Mouse (Mus musculus) forebrain, embryonic 11.5 days (tissue): ENCODE measurements at regions not wholly inside any gene's neighbourhood (a gene's known extent, or its start where the extent isn't known, plus 50 kb on each side); places are given as distances from the start of the nearest gene placed in this dataset.

Experiments used
- ATAC-seq: fragments of 200-750 bp; cut with Nextera tagmentation; replicated peaks from 2 replicates; pipeline ENCODE4 v1.8.0; 2017; ENCODE audit warnings: moderate TSS enrichment; ENCODE audit not compliant: low FRiP score
- DNase-seq: peaks from one replicate; pipeline ENCODE4 v3.0.0-alpha.2; 2017; ENCODE audit warnings: low spot score
- H3K27ac ChIP-seq: fragments of 300-500 bp; sonication (generic); 2 replicates; pipeline ENCODE4 v1.5.1; 2014; ENCODE audit warnings: low read depth, low read length
- H3K27me3 ChIP-seq: fragments of 300-500 bp; sonication (generic); 2 replicates; pipeline ENCODE4 v1.6.1; 2014; ENCODE audit warnings: mild to moderate bottlenecking, low read length, mixed read lengths; ENCODE audit not compliant: control insufficient read depth, insufficient read depth
- H3K36me3 ChIP-seq: fragments of 300-500 bp; sonication (generic); 2 replicates; pipeline ENCODE4 v1.6.1; 2014; ENCODE audit warnings: mild to moderate bottlenecking, low read length, moderate library complexity, mixed read lengths; ENCODE audit not compliant: control insufficient read depth, insufficient read depth
- H3K4me1 ChIP-seq: fragments of 300-500 bp; sonication (generic); replicated peaks from 2 replicates; pipeline ENCODE4 v1.6.1; 2014; ENCODE audit warnings: low read length, mixed read lengths; ENCODE audit not compliant: control insufficient read depth, insufficient read depth
- H3K4me2 ChIP-seq: fragments of 300-500 bp; sonication (generic); 2 replicates; pipeline ENCODE4 v1.6.1; 2014; ENCODE audit warnings: low read depth, mild to moderate bottlenecking, low read length, moderate library complexity, mixed read lengths; ENCODE audit not compliant: severe bottlenecking
- H3K4me3 ChIP-seq: fragments of 300-500 bp; sonication (generic); 2 replicates; pipeline ENCODE4 v1.5.1; 2014; ENCODE audit warnings: low read depth, low read length
- H3K9ac ChIP-seq: fragments of 300-500 bp; sonication (generic); 2 replicates; pipeline ENCODE4 v1.6.1; 2014; ENCODE audit warnings: low read length
- H3K9me3 ChIP-seq: fragments of 300-500 bp; sonication (generic); 2 replicates; pipeline ENCODE4 v1.6.1; 2016; ENCODE audit warnings: low read length, mixed read lengths; ENCODE audit not compliant: control insufficient read depth
- WGBS: fragments of 180-500 bp; shearing (Covaris S2); extraction: QIAGEN DNeasy Blood & Tissue Kit; methylation state at CpG from one replicate; pipeline ENCODE4 v1.1.7; 2014; 5-methylcytosine and 5-hydroxymethylcytosine counted together

- no peak overlapping the region for H3K9ac ChIP-seq
- no peak overlapping the region for H3K4me3 ChIP-seq
- H3K27me3 ChIP-seq: no peaks in the 10 kb centered on the region
- 67% methylated on average over 9 of the region's 9 CpGs for WGBS
- ATAC-seq (0 out of 2 replicates have a peak, but pooled peaks have one; percentile 56), DNase-seq (no peak)
- H3K36me3 ChIP-seq: no peaks in the 10 kb centered on the region
- no peaks in the 10 kb centered on the region for H3K4me1 ChIP-seq
- no peaks in the 10 kb centered on the region for H3K9me3 ChIP-seq
- H3K27ac ChIP-seq: no peak overlapping the region
- no peak overlapping the region for H3K4me2 ChIP-seq
Measured at GRCm38 (mm10) chr4:80131623-80132301, 702.2 kb upstream of the Tyrp1 start.

GRCm38 (mm10) chr4:80140261-80140660 is 693.7 kb upstream of the Tyrp1 start:
- Histone ChIP-seq H3K27ac (no peak overlapping the region), H3K4me3 (no peak overlapping the region), H3K36me3 (no peaks in the 10 kb centered on the region), H3K9ac (no peak overlapping the region), H3K9me3 (no peaks in the 10 kb centered on the region), H3K4me2 (no peak overlapping the region), H3K27me3 (no peaks in the 10 kb centered on the region), H3K4me1 (no peaks in the 10 kb centered on the region)
- ATAC-seq (no peak), DNase-seq (no peak)
- 91% methylated on average over 4 of the region's 4 CpGs for WGBS

GRCm38 (mm10) chr4:80159842-80160241 is 674.1 kb upstream of the Tyrp1 start:
- H3K9ac ChIP-seq: no peak overlapping the region
- H3K27me3 ChIP-seq: no peaks in the 10 kb centered on the region
- ATAC-seq: no peak
- no peak overlapping the region for H3K27ac ChIP-seq
- H3K4me3 ChIP-seq: no peak overlapping the region
- no peak overlapping the region for H3K4me2 ChIP-seq
- no peaks in the 10 kb centered on the region for H3K36me3 ChIP-seq
- no peaks in the 10 kb centered on the region for H3K4me1 ChIP-seq
- 87% methylated on average over 4 of the region's 4 CpGs for WGBS
- no peak for DNase-seq
- no peaks in the 10 kb centered on the region for H3K9me3 ChIP-seq

- Histone ChIP-seq H3K4me3 (no peak overlapping the region), H3K27me3 (no peaks in the 10 kb centered on the region), H3K4me2 (no peak overlapping the region), H3K36me3 (no peaks in the 10 kb centered on the region), H3K9ac (no peak overlapping the region), H3K9me3 (no peaks in the 10 kb centered on the region), H3K27ac (no peak overlapping the region), H3K4me1 (no peaks in the 10 kb centered on the region)
- WGBS: 87% methylated on average over 6 of the region's 6 CpGs
- ATAC-seq (no peak), DNase-seq (no peak)
Measured at GRCm38 (mm10) chr4:80173229-80173628, 660.7 kb upstream of the Tyrp1 start.

- Histone ChIP-seq H3K4me3 (no peak overlapping the region), H3K4me1 (no peaks in the 10 kb centered on the region), H3K9ac (no peak overlapping the region), H3K9me3 (no peaks in the 10 kb centered on the region), H3K4me2 (no peak overlapping the region), H3K27ac (no peak overlapping the region), H3K27me3 (no peaks in the 10 kb centered on the region), H3K36me3 (no peaks in the 10 kb centered on the region)
- ATAC-seq: no peak
- DNase-seq: no peak
- 64% methylated on average over 1 of the region's 1 CpGs for WGBS
Measured at GRCm38 (mm10) chr4:80202223-80202622, 631.7 kb upstream of the Tyrp1 start.

GRCm38 (mm10) chr4:80203916-80204315 is 630.0 kb upstream of the Tyrp1 start:
- no peak for ATAC-seq
- WGBS: 84% methylated on average over 6 of the region's 6 CpGs

GRCm38 (mm10) chr4:80204374-80204773 is 629.5 kb upstream of the Tyrp1 start:
- no peak overlapping the region for H3K4me3 ChIP-seq
- no peaks in the 10 kb centered on the region for H3K4me1 ChIP-seq
- no peak overlapping the region for H3K27ac ChIP-seq
- no peaks in the 10 kb centered on the region for H3K27me3 ChIP-seq
- 89% methylated on average over 5 of the region's 5 CpGs for WGBS
- DNase-seq (no peak), ATAC-seq (no peak)
- no peak overlapping the region for H3K4me2 ChIP-seq
- H3K9me3 ChIP-seq: no peaks in the 10 kb centered on the region
- no peak overlapping the region for H3K9ac ChIP-seq
- no peaks in the 10 kb centered on the region for H3K36me3 ChIP-seq

More at GRCm38 (mm10) chr4:80203916-80204315, 630.0 kb upstream of the Tyrp1 start:
- Histone ChIP-seq H3K27ac (no peak overlapping the region), H3K4me1 (no peaks in the 10 kb centered on the region), H3K36me3 (no peaks in the 10 kb centered on the region), H3K27me3 (no peaks in the 10 kb centered on the region), H3K9ac (no peak overlapping the region), H3K4me2 (no peak overlapping the region), H3K9me3 (no peaks in the 10 kb centered on the region), H3K4me3 (no peak overlapping the region)
- no peak for DNase-seq
